Mouse (Mus musculus) heart, embryonic 12.5 days (tissue): ENCODE data around the gene Slit3. TPM values are rescaled to one million over a fixed set of nuclear protein-coding genes. Genes with fewer than 3 reads are reported as not detected.

Source experiments
- ATAC-seq: fragments of 200-750 bp; cut with Nextera tagmentation; 2 replicates; pipeline ENCODE4 v1.8.0; 2017; ENCODE audit warnings: moderate TSS enrichment, moderate library complexity; ENCODE audit not compliant: insufficient number of reproducible peaks, low FRiP score
- H3K27ac ChIP-seq: fragments of 300-500 bp; sonication (generic); 2 replicates; pipeline ENCODE4 v1.5.1; 2016; ENCODE audit warnings: mild to moderate bottlenecking, moderate library complexity; ENCODE audit not compliant: poor library complexity, severe bottlenecking
- H3K27me3 ChIP-seq: fragments of 300-500 bp; sonication (generic); replicated peaks from 2 replicates; pipeline ENCODE4 v1.6.1; 2016; ENCODE audit warnings: mild to moderate bottlenecking, moderate library complexity
- H3K36me3 ChIP-seq: fragments of 300-500 bp; sonication (generic); 2 replicates; pipeline ENCODE4 v1.6.1; 2016; ENCODE audit warnings: mild to moderate bottlenecking, moderate library complexity
- H3K4me1 ChIP-seq: fragments of 300-500 bp; sonication (generic); replicated peaks from 2 replicates; pipeline ENCODE4 v1.6.1; 2016; ENCODE audit warnings: mild to moderate bottlenecking
- H3K4me2 ChIP-seq: fragments of 300-500 bp; sonication (generic); 2 replicates; pipeline ENCODE4 v1.6.1; 2016; ENCODE audit warnings: mild to moderate bottlenecking, moderate library complexity
- H3K4me3 ChIP-seq: fragments of 300-500 bp; sonication (generic); 2 replicates; pipeline ENCODE4 v1.5.1; 2016; ENCODE audit warnings: mild to moderate bottlenecking
- H3K9ac ChIP-seq: fragments of 300-500 bp; sonication (generic); 2 replicates; pipeline ENCODE4 v1.6.1; 2016; ENCODE audit warnings: mild to moderate bottlenecking, moderate library complexity
- H3K9me3 ChIP-seq: fragments of 300-500 bp; sonication (generic); replicated peaks from 2 replicates; pipeline ENCODE4 v1.6.1; 2016; ENCODE audit warnings: mild to moderate bottlenecking, moderate library complexity
- WGBS: fragments of 180-500 bp; shearing (Covaris S2); methylation state at CpG from one replicate; pipeline ENCODE4 v1.1.7; 2016; 5-methylcytosine and 5-hydroxymethylcytosine counted together
- polyA plus RNA-seq: library from polyadenylated mRNA; unstranded; fragments of >200 nt; fragmentation: Nextera tagmentation; extraction: Ambion mirVana; gene quantifications from 2 replicates; pipeline ENCODE4 v1.2.1, GENCODE M21; 2016

The Slit3 gene
- polyA plus RNA-seq, 1 experiment from 2014 or later: 17.4 TPM

GRCm38 (mm10) chr11:35469940-35470339, 348.9 kb downstream of the Slit3 start:
- no peaks in the 10 kb centered on the region for H3K27me3 ChIP-seq
- H3K27ac ChIP-seq: no peak overlapping the region
- 0 out of 2 replicates have a peak, but pooled peaks cover 3% of the 10 kb centered on the region for H3K4me1 ChIP-seq
- H3K9ac ChIP-seq: no peak overlapping the region
- WGBS: 73% methylated on average over 4 of the region's 4 CpGs
- no peaks in the 10 kb centered on the region for H3K36me3 ChIP-seq
- no peak overlapping the region for H3K4me2 ChIP-seq
- H3K9me3 ChIP-seq: no peaks in the 10 kb centered on the region
- no peak for ATAC-seq
- no peak overlapping the region for H3K4me3 ChIP-seq

GRCm38 (mm10) chr11:35470853-35471252, 349.8 kb downstream of the Slit3 start:
- Histone ChIP-seq H3K4me3 (no peak overlapping the region), H3K9me3 (no peaks in the 10 kb centered on the region), H3K36me3 (no peaks in the 10 kb centered on the region), H3K9ac (no peak overlapping the region), H3K27ac (no peak overlapping the region), H3K27me3 (no peaks in the 10 kb centered on the region), H3K4me2 (no peak overlapping the region), H3K4me1 (0 out of 2 replicates have a peak, but pooled peaks cover 3% of the 10 kb centered on the region)
- no peak for ATAC-seq
- WGBS: 58% methylated on average over 5 of the region's 5 CpGs

- WGBS: 62% methylated on average over 11 of the region's 11 CpGs
- no peak for ATAC-seq
- Histone ChIP-seq H3K4me1 (0 out of 2 replicates have a peak, but pooled peaks cover 3% of the 10 kb centered on the region), H3K27me3 (no peaks in the 10 kb centered on the region), H3K4me2 (no peak overlapping the region), H3K9me3 (no peaks in the 10 kb centered on the region), H3K27ac (no peak overlapping the region), H3K9ac (no peak overlapping the region), H3K36me3 (no peaks in the 10 kb centered on the region), H3K4me3 (no peak overlapping the region)
Measured at GRCm38 (mm10) chr11:35472842-35473616, 352.0 kb downstream of the Slit3 start.

GRCm38 (mm10) chr11:35473617-35473996, 352.6 kb downstream of the Slit3 start:
- no peak overlapping the region for H3K9ac ChIP-seq
- no peak overlapping the region for H3K27ac ChIP-seq
- 0 out of 2 replicates have a peak, but pooled peaks cover 3% of the 10 kb centered on the region for H3K4me1 ChIP-seq
- whole genome bisulfite sequencing: 46% methylated on average over 5 of the region's 5 CpGs
- H3K4me2 ChIP-seq: no peak overlapping the region
- no peak overlapping the region for H3K4me3 ChIP-seq
- H3K27me3 ChIP-seq: no peaks in the 10 kb centered on the region
- H3K36me3 ChIP-seq: no peaks in the 10 kb centered on the region
- no peak for ATAC-seq
- H3K9me3 ChIP-seq: 0 out of 2 replicates have a peak, but pooled peaks cover under 1% of the 10 kb centered on the region

- WGBS: 45% methylated on average over 8 of the region's 8 CpGs
- Histone ChIP-seq H3K27ac (no peak overlapping the region), H3K4me2 (no peak overlapping the region), H3K9ac (no peak overlapping the region), H3K27me3 (no peaks in the 10 kb centered on the region), H3K36me3 (no peaks in the 10 kb centered on the region), H3K4me1 (0 out of 2 replicates have a peak, but pooled peaks cover 7% of the 10 kb centered on the region), H3K9me3 (0 out of 2 replicates have a peak, but pooled peaks cover 2% of the 10 kb centered on the region), H3K4me3 (no peak overlapping the region)
- no peak for ATAC-seq
Measured at GRCm38 (mm10) chr11:35480146-35480545, 359.1 kb downstream of the Slit3 start.

GRCm38 (mm10) chr11:35481611-35482363, 360.8 kb downstream of the Slit3 start:
- H3K4me1 ChIP-seq: peaks cover 12% of the 10 kb centered on the region; the same call in 1 of the 2 replicates
- no peak for ATAC-seq
- H3K36me3 ChIP-seq: no peaks in the 10 kb centered on the region
- no peak overlapping the region for H3K27ac ChIP-seq
- H3K27me3 ChIP-seq: no peaks in the 10 kb centered on the region
- H3K9ac ChIP-seq: no peak overlapping the region
- H3K4me2 ChIP-seq: no peak overlapping the region
- 0 out of 2 replicates have a peak, but pooled peaks cover 2% of the 10 kb centered on the region for H3K9me3 ChIP-seq
- WGBS: 42% methylated on average over 9 of the region's 9 CpGs
- no peak overlapping the region for H3K4me3 ChIP-seq

GRCm38 (mm10) chr11:35487966-35488365, 366.9 kb downstream of the Slit3 start:
- Histone ChIP-seq H3K27ac (no peak overlapping the region), H3K36me3 (no peaks in the 10 kb centered on the region), H3K9ac (no peak overlapping the region), H3K4me2 (no peak overlapping the region), H3K9me3 (no peaks in the 10 kb centered on the region), H3K4me1 (peaks cover 7% of the 10 kb centered on the region; the same call in 1 of the 2 replicates), H3K4me3 (no peak overlapping the region), H3K27me3 (no peaks in the 10 kb centered on the region)
- WGBS: 77% methylated on average over 5 of the region's 5 CpGs
- no peak for ATAC-seq

- no peaks in the 10 kb centered on the region for H3K9me3 ChIP-seq
- H3K4me1 ChIP-seq: no peaks in the 10 kb centered on the region
- H3K4me2 ChIP-seq: no peak overlapping the region
- no peak for ATAC-seq
- 78% methylated on average over 5 of the region's 5 CpGs for WGBS
- H3K9ac ChIP-seq: no peak overlapping the region
- no peaks in the 10 kb centered on the region for H3K27me3 ChIP-seq
- no peaks in the 10 kb centered on the region for H3K36me3 ChIP-seq
- H3K27ac ChIP-seq: no peak overlapping the region
- no peak overlapping the region for H3K4me3 ChIP-seq
Measured at GRCm38 (mm10) chr11:35491701-35492100, 370.7 kb downstream of the Slit3 start.

GRCm38 (mm10) chr11:35496874-35497273, 375.9 kb downstream of the Slit3 start:
- H3K27ac ChIP-seq: no peak overlapping the region
- 78% methylated on average over 10 of the region's 10 CpGs for WGBS
- H3K27me3 ChIP-seq: no peaks in the 10 kb centered on the region
- no peak overlapping the region for H3K9ac ChIP-seq
- ATAC-seq: no peak
- no peaks in the 10 kb centered on the region for H3K4me1 ChIP-seq
- no peaks in the 10 kb centered on the region for H3K36me3 ChIP-seq
- no peaks in the 10 kb centered on the region for H3K9me3 ChIP-seq
- no peak overlapping the region for H3K4me2 ChIP-seq
- no peak overlapping the region for H3K4me3 ChIP-seq

GRCm38 (mm10) chr11:35497961-35498360, 376.9 kb downstream of the Slit3 start:
- Histone ChIP-seq H3K4me2 (no peak overlapping the region), H3K27ac (no peak overlapping the region), H3K4me1 (peaks cover 8% of the 10 kb centered on the region), H3K9me3 (no peaks in the 10 kb centered on the region), H3K4me3 (no peak overlapping the region), H3K27me3 (no peaks in the 10 kb centered on the region), H3K36me3 (no peaks in the 10 kb centered on the region), H3K9ac (no peak overlapping the region)
- WGBS: 79% methylated on average over 8 of the region's 8 CpGs
- ATAC-seq: no peak

- Histone ChIP-seq H3K4me2 (no peak overlapping the region), H3K36me3 (no peaks in the 10 kb centered on the region), H3K9ac (no peak overlapping the region), H3K4me1 (peaks cover 17% of the 10 kb centered on the region), H3K4me3 (no peak overlapping the region), H3K9me3 (no peaks in the 10 kb centered on the region), H3K27ac (no peak overlapping the region), H3K27me3 (no peaks in the 10 kb centered on the region)
- ATAC-seq: no peak
- WGBS: 5% methylated on average over 3 of the region's 3 CpGs
Measured at GRCm38 (mm10) chr11:35502128-35502527, 381.1 kb downstream of the Slit3 start.
